Mouse (Mus musculus) lung, postnatal 25 days (tissue): ENCODE data around the gene Tcp11.

Experiments used
- DNase-seq: peaks from one replicate; pipeline ENCODE4 v3.0.0; 2022; ENCODE audit warnings: low spot score

Gene Tcp11

DNA sequence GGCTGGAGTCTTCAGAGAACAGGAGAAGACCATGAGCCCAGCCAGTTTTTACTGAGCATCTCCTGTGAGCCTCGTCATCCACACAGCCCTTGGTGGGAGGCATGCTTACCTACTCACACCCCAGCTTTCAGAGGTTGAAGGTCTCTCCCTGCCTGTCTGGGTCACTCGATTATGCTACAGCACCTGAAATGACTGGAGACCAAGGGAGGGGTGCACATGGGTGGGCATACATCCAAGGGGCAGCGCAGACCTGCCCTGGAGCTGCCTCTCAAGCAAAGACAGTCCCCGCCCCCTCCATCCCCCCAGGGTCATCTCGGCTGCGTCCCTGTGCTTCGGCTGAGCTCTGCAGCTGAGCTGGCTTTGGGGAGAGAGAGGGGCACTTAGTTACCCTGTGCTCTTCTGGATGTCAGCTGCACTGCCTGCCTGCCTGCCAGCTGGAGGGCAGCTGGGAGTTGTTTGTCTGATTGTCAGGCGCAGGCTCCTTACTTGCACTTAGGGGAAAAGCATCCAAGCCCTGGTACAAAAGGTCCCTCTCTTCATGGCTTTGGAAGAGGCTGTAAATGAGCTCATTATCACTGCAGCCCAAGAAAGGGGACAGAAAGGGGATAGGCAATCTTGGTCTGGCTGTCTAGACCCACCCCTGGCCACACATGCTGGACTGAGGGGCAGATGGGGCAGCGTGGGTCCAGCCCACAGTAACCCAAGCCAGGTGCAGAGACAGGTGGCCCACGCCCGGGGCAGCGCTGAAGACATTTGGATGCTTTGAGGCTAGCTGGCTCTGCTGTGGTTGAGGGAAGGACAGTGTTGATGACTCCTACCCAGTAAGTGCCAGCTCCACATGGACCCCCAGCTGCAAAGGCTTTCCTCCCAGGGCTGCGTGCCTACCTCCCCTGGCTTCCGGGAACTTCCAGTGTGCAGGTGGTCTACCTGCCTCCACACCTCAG is 43.4 kb downstream of the Tcp11 start:
- DNase-seq = no peak

DNA sequence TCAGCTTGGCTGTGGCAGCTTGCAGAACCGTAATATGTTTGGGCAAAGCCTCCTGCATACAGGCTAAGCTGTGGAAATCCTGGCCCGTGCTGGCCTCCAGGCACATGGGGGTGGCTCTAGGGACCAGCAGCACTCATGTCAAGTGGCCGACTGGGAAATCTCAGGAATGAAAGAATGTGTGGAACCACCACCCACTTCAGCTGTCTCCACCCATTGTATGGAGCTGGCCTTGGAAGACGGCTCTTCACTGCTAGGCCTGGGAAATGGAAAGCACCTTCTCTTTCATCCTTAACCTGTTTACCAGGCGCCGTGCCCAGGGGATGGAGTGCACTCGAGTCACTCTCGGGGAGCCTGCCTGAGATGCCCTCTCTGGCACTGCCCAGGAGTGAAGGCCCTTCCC is 45.5 kb downstream of the Tcp11 start:
- DNase-seq = peak; percentile 92

DNA sequence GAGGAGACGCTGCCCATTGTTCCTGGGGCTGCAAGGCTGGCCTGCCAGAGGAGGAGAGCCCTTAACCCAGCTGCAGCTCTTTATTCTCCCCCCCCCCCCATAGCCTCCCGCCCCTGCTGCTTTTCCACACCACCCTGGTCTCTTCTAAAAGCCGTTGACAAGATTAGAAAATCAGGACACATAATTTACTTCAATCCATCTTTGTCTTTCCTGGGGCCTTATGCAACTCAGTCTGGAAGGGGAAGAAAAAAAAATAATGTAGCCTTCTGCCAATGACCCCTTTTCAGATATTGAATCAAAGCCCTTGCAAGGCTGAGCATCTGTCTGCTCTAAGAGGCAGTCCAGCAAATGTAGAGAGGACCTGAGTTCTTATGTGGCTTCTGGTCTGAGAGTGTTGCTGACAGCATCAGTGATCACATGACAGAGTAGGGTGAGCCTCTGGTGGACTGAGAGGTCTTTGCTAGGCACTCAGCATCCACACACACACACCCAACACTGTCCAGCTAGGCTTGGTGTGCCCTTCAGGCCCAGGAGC is 47.3 kb downstream of the Tcp11 start:
- DNase-seq = no peak

DNA sequence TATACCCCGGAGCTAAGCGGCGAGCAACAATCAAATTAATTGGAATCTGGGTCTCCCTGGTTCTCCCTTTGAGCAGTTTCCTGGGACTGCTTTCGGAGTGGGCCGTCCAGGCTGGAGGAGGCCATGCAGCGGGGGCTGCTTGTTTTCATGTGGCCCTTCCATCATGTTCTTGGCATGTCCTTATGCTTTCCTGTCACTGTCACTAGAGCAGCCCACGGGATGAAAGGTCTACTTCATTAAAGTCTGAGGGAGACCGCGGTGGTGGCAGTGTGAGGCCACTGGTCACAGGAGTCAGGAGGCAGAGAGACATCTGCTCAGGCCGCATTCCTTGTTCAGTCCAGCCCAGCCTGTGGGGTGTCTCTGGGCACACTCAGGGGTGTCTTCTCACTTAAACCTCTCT is 48.2 kb downstream of the Tcp11 start:
- DNase-seq = no peak

DNA sequence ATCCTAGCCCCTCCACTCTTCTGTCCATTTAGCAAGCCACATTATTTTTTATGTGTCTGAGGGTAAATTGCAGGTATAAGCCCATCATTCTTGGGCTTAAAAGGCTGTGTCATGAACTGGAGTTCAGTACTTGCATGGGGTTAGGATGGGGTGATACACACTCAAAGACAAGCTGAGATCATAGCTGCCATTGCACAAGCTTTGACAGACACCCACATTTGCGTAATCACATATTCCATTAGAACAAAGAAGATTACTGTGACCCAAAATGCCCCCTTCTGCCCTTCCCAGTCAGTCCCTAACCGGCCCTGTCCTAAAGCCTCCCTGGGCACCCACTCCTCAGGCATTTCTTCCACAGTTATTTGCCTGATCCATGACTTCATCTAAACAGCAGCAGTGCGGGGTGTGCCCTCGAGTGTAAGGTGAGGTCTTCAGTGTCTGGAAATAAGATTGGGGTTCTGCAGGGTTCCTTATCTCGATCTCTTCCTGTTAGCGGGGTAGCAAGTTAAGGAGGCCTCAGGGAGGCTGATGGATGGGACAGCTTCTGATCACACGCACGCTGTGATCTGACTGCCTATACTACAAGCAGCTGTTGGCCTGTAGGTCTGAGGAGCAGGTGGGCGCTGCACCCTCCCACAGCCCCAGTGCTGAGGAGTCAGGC is 49.0 kb downstream of the Tcp11 start:
- DNase-seq = no peak

DNA sequence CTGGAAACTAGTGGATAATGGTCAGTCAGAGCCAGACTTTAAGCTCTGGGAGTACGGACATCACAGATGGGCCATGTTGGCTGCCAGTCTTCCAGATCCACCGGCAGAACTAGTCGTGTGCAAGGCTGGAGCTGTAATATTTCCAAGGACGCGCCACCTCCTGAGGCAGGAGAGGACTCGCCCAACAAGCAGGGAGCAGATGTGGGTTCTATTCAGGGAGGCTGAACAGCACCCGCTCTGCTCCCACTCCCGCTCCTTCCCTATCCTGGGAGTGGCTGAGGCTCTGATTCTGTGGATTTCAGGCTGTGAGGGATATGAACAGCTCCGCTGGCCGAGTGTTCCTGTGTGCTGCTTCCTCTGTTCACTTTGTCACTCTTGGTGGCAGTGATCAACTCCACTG is 50.0 kb downstream of the Tcp11 start:
- DNase-seq = no peak

- no peak for DNase-seq
Observed at GRCm38 (mm10) chr17:28029308-28029707, 51.1 kb downstream of the Tcp11 start.

DNA sequence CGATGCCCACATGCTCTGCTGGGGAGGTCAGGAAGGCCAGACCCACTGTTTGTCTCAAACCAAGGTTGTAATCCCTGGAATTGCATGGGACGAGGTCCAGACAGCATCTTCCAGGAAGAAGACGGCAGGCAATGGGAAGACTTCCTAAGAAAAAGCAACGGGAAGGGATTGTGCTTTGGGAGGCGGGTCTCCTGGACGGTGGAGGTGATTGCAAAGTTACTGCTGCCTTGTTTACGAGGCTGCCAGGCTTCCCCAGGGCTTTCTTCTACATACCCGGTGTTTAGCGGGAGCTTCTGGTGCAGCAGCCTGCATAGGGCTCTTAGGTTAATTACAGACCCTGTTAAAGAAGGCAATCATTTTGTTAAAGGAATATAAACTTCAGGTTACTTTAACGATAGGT is 52.2 kb downstream of the Tcp11 start:
- DNase-seq = no peak

DNA sequence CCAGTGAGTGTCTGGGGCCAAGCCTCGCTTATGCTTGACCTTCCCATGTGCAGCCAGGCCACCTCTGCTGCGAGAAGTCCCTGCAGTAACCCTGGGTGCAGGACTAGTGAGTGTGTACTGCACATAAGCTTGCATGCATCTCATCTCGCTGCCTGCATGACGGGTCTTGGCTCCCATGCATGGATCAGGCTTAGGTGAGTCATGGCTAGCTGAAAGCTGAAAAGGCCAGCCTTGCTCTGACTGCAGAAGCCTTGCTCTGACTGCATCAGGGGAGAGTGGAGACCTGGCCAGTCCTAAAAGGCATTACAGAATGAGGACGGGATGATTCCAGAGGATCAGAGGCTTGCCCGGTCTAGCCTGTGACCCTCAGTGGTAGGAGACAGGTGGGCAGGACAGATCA is 53.2 kb downstream of the Tcp11 start:
- no peak for DNase-seq

GRCm38 (mm10) chr17:28026111-28026872 is 54.1 kb downstream of the Tcp11 start:
- DNase-seq = no peak

DNA sequence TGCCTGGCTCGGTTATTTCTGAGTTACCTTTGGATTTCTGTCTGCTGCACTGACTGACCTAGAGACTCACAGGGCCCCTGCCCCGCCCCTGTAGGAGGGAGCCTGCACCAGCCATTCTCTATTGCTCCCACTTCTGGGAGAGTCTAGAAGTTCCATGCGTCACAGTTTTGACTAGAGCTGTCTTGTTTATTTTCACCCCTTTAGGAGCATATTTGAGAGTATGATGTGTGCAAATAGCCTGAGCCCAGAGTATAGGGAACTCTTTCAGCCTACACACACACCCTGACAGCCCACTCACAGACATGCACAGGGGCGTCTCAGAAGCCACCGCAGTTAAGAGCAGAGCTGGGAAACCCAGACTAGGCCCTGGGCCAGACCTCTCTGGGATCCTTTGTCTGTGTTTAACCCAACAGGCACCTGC is 54.9 kb downstream of the Tcp11 start:
- DNase-seq = no peak

GRCm38 (mm10) chr17:28022854-28023655 is 57.4 kb downstream of the Tcp11 start:
- DNase-seq = no peak

DNA sequence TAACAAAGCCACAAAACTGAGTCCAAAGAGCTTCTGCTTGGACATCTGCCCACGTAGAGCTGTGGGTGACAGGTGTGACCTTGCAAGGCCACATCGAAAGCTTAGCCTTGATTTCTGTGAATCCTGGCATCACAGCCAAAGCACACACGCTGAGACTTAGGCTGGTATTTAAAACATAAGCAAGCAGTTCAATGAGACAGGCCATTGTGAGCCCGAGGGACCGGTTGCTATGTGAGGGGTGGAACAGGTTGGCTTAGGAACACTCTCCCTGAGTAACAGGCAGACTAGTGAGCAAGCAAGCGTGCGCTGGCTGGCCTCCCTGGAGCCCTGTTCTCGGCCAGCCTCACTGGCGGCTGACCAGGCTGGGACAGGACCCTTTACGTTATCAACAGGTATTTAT is 58.5 kb downstream of the Tcp11 start:
- no peak for DNase-seq

DNA sequence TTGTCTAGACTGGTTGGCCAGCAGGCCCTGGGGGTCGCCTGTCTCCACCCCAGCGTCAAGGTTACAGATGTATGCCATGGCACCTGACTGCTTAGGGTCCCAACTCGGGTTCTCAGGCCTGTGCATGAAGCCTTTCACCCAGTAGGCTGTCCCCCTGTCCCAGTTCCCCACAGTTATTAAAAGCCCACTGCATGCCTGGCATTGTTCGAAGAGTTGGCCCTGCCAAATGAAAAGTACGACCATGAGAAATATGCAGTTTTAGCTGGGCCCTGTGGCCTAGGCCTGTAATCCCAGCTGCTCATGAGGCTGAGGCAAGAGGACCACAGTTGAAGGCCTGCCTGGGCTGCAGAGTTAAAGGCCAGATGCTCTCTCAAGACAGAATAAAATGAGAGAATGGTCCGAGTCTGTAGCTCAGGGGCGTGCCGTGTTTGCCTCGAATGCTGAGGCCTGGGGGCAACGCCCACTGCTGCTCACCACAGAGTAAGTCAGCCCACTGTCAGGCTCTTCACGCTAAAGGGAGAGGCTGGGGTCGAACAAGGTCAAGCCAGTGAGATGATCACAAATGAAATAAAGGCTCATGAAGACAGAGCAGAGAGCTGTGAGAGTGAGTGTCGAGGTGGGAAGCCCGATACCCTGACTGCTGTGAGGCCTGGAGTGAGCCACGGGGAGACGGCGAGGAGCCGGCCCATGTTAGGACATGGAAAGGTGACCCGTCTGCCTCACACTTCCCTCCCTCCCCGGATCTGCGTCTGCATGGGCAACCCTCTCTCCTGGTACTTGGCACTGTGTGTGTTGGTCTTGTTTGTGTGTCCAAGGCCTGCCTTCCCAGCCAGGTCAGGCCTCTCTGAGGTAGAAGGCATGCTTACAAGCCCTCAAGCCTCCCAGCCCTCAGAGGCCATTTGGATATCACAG is 60.4 kb downstream of the Tcp11 start:
- DNase-seq = no peak

- DNase-seq = no peak
Observed at GRCm38 (mm10) chr17:28018776-28019175, 61.7 kb downstream of the Tcp11 start.

DNA sequence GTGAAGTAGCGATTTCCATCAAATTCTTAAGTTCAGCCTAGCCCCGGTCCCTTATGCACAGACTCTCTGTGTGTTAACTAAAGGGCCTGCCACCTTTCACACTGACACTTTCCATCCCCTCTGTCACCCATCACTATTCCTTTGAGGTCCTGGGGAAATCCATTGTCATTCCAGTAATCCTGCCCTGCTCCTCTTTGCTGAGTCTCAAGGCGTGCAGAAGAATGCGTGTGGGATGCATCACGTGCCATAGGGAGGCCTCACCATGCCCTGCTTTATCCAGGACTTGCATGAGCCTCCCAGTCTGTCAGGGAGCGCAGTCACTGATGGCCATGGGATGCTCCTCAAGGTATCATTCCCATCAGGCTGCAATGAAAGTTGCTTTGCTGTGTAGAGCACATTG is 62.1 kb downstream of the Tcp11 start:
- no peak for DNase-seq
